ENCODE assay signal across 29 mouse cellular contexts in genomic region chr11:35410431-35410830, GRCm38 (mm10).
A peak's percentile ranks its signal among the peaks of the same experiment; 100 is the strongest.
DNase-seq lines count a peak whose midpoint lies in the region; ATAC-seq and TF ChIP-seq lines count a peak whose summit lies in the region.
"Had no signal": no experiment of that assay in that cellular context is flagged by ENCODE, and none has a peak within 500 bp of the region (broad histone marks: within the 10 kb centered on the region; RNA-seq: fewer than 3 reads in every experiment).

No protein-coding gene starts in this region.

- no peak overlapping the region for H3K4me3 ChIP-seq in kidney, adult 2 months (ENCODE audit: insufficient read depth, low read depth, low read length)
- H3K4me3 ChIP-seq: embryonic facial prominence, embryonic 10.5 days; embryonic facial prominence, embryonic 13.5 days; erythroblast, embryonic 14.5 days; forebrain, embryonic 12.5 days; forebrain, embryonic 15.5 days; heart, adult 2 months; heart, embryonic 10.5 days; heart, embryonic 13.5 days had no signal

- peak; percentile 50 for DNase-seq in adrenal gland, adult 2 months
- DNase-seq in adrenal gland, adult 18-20 months (ENCODE audit: low spot score in 2 of 2) = no peak
- peak; percentile 14 for DNase-seq in kidney, adult 2 months
- no peak for DNase-seq in kidney, adult 11 months
- peak; percentile 32 for DNase-seq in adipocyte (ENCODE audit: low spot score)
- DNase-seq in testis, postnatal 14 days (ENCODE audit: low spot score) = peak; percentile 29
- DNase-seq: B cell, adult 2 months; cerebellum, adult 11-12 months; cerebellum, adult 8-10 months; cerebellum, postnatal 10 days; cerebellum, postnatal 36 days; embryo, embryonic 11 days; gastrocnemius, postnatal 10 days; gastrocnemius, postnatal 36 days; heart, adult 2 months; heart, postnatal 14 days; heart, postnatal 4 days had no signal

- WGBS in kidney, adult 2 months = 39% methylated on average over 3 of the region's 3 CpGs

- no peak for ATAC-seq in CD4-positive, CD25-positive, alpha-beta regulatory T cell, adult 4 months
- ATAC-seq: forebrain, embryonic 15.5 days; hindbrain, postnatal 0 days; inflammation-experienced regulatory T-cells, adult 6 months; intestine, embryonic 16.5 days had no signal

- no peak for TF ChIP-seq CTCF in kidney, adult 2 months (conservative IDR thresholded peaks at IDR 0.05; ENCODE audit: insufficient read depth, insufficient read length, low read depth, low read length)

- no peaks in the 10 kb centered on the region for H3K36me3 ChIP-seq in kidney, adult 2 months (ENCODE audit: control insufficient read depth, insufficient read depth, low read length)
- H3K36me3 ChIP-seq: embryonic facial prominence, embryonic 10.5 days; embryonic facial prominence, embryonic 13.5 days; forebrain, embryonic 12.5 days; forebrain, embryonic 15.5 days; heart, embryonic 10.5 days; heart, embryonic 13.5 days had no signal

- no peak overlapping the region for H3K27ac ChIP-seq in kidney, adult 2 months (ENCODE audit: insufficient read depth, low read depth, low read length)
- H3K27ac ChIP-seq: embryonic facial prominence, embryonic 10.5 days; embryonic facial prominence, embryonic 13.5 days; forebrain, embryonic 12.5 days; forebrain, embryonic 15.5 days; heart, adult 2 months; heart, embryonic 10.5 days; heart, embryonic 13.5 days; hindbrain, embryonic 14.5 days; hindbrain, postnatal 0 days had no signal

- no peak for TF ChIP-seq POLR2A in kidney, adult 2 months (IDR thresholded peaks at IDR 0.05; ENCODE audit: low read depth, low read length)

- peaks cover 4% of the 10 kb centered on the region; the same call in 1 of the 2 replicates for H3K4me1 ChIP-seq in kidney, adult 2 months (ENCODE audit: control insufficient read depth, insufficient read depth, low read length)

- H3K27me3 ChIP-seq in kidney, adult 2 months (replicated peaks; ENCODE audit: control insufficient read depth, insufficient read depth, low read length) = no peaks in the 10 kb centered on the region
- H3K27me3 ChIP-seq: embryonic facial prominence, embryonic 13.5 days; forebrain, embryonic 15.5 days had no signal

Comparison
In these comparisons a context has a peak if more than half of its experiments do, and no peak if none do; other contexts are left out.
1. DNase-seq: peak in adrenal gland, adult 2 months (single experiment), kidney, adult 2 months (single experiment), adipocyte (single experiment) and testis, postnatal 14 days (single experiment); none in adrenal gland, adult 18-20 months (0 of 2) and kidney, adult 11 months (single experiment).